Mouse (Mus musculus) olfactory bulb, adult 2 months (tissue): ENCODE data around the gene Vax2.

Source experiments
- CTCF ChIP-seq: fragments of 200-500 bp; IDR thresholded peaks from 2 replicates; pipeline ENCODE4 v1.5.1; 2012; ENCODE audit warnings: low read depth, mild to moderate bottlenecking, low read length, moderate library complexity; ENCODE audit not compliant: insufficient read depth
- POLR2A ChIP-seq: fragments of 200-500 bp; IDR thresholded peaks from 2 replicates; pipeline ENCODE4 v1.6.1; 2012; ENCODE audit warnings: mild to moderate bottlenecking, low read depth, low read length, moderate library complexity; ENCODE audit not compliant: insufficient read depth

- TF ChIP-seq CTCF (no peak), POLR2A (no peak)
Observed at GRCm38 (mm10) chr6:83697932-83698331, 13.1 kb upstream of the Vax2 start.
